Mouse (Mus musculus) brain, adult 10 weeks (tissue): ENCODE results near the gene Pla2g6. TPM values are rescaled to one million over a fixed set of nuclear protein-coding genes. Genes with fewer than 3 reads are reported as not detected.

Experiments used
- polyA plus RNA-seq: library from polyadenylated mRNA; stranded (reverse); fragments of 350-450 nt; fragmentation: Illumina TruSeq; extraction: RNeasy Lipid Tissue Mini Kit (QIAGEN cat#74804); gene quantifications from one replicate; pipeline ENCODE4 v1.2.3, GENCODE M21; 2015; ENCODE audit warnings: low read depth, low replicate concordance

Pla2g6 gene
- 15.4 TPM for polyA plus RNA-seq

GRCm38 (mm10) chr15:79328058-79328938, at the start of gene Pla2g6:
Gene Pla2g6, minus strand, starts transcription at chr15:79328390.

GRCm38 (mm10) chr15:79346051-79346793, 18.0 kb upstream of the Pla2g6 start, which contains the start of gene Maff:
Gene Maff, plus strand, starts transcription at chr15:79346621.

GRCm38 (mm10) chr15:79285399-79285798, 42.8 kb downstream of the Pla2g6 start, which contains the start of gene Baiap2l2:
Gene Baiap2l2, minus strand, starts transcription at chr15:79285537.

GRCm38 (mm10) chr15:79254661-79255060, 73.5 kb downstream of the Pla2g6 start, which contains the start of gene Slc16a8:
Gene Slc16a8, minus strand, starts transcription at chr15:79254761.

Other genes starting within 250 kb of the Pla2g6 start
- 24.2 TPM for gene Micall1, start 219.5 kb downstream of the Pla2g6 start, polyA plus RNA-seq
- 122 TPM for gene Polr2f, start 187.4 kb downstream of the Pla2g6 start, polyA plus RNA-seq
- gene 1700088E04Rik, start 187.1 kb downstream of the Pla2g6 start, polyA plus RNA-seq = 13.7 TPM
- 34.4 TPM for gene Sox10, start 163.2 kb downstream of the Pla2g6 start, polyA plus RNA-seq
- 55.9 TPM for gene Pick1, start 99.2 kb downstream of the Pla2g6 start, polyA plus RNA-seq
- not detected for gene Gm49486, start 99.0 kb downstream of the Pla2g6 start, polyA plus RNA-seq
- gene Slc16a8, start 73.6 kb downstream of the Pla2g6 start, polyA plus RNA-seq = 1.1 TPM
- gene Baiap2l2, start 42.9 kb downstream of the Pla2g6 start, polyA plus RNA-seq = 3.3 TPM
- gene Maff, start 18.2 kb upstream of the Pla2g6 start, polyA plus RNA-seq = 1.1 TPM
- gene Tmem184b, start 75.2 kb upstream of the Pla2g6 start, polyA plus RNA-seq = 52.5 TPM
- 108 TPM for gene Csnk1e, start 127.2 kb upstream of the Pla2g6 start, polyA plus RNA-seq
- gene Kcnj4, start 176.9 kb upstream of the Pla2g6 start, polyA plus RNA-seq = 90.4 TPM
- 2.2 TPM for gene Kdelr3, start 188.0 kb upstream of the Pla2g6 start, polyA plus RNA-seq
- 250 TPM for gene Ddx17, start 218.4 kb upstream of the Pla2g6 start, polyA plus RNA-seq